Comparison of ENCODE assay signal across 8 mouse cellular contexts in the genomic region with DNA sequence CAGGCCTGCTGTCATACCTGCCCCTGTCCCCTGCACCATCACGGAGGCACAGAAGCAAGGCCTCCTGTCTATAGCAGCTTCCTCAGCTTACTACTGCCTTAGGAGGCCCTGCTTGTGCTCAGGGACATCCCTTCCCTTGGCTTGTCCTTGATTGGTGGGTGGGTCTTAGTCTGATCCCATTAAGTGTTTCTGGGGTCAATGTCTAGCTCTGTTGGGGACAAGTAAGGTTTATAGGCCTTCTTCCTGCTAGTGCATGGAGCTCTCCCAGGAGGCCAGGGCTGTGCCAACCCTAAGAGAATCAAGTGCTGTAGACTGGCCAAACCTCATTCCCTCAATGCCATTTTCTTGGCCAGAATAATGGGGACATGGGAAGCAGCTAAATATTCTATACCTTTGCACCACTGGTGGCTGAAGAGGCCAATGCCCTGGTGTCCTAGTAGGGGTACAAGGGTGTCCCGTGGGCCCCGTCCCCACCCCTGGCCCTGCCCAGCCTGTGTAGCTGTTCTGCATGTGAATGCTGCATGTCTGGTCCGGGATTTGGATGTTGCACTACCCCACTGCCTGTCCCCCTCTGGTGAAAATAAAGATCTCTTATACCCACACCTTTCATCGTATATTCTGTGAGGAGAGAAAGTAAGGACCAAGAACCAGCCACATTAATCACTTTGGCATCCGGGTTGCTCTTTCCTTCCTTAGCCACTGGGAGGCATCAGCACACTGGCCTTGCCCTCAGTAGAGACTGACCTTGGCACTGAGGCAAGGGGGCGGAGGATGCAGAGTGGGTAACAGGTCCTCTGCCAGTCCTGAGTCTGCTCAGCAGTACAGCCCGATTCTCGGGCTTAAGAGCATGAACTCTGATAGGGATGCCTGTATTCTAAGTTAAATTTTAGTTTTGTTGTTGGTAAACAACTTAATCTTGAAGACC. TPM values are rescaled to one million over a fixed set of nuclear protein-coding genes. Genes with fewer than 3 reads are reported as not detected.
DNase-seq lines count a peak whose midpoint lies in the region; ATAC-seq and TF ChIP-seq lines count a peak whose summit lies in the region.

No protein-coding gene starts in this region.

- ATAC-seq in heart, embryonic 11.5 days (replicated peaks; ENCODE audit: insufficient number of reproducible peaks, low FRiP score, low TSS enrichment), result peak; percentile 69; the same call in 1 of the 2 replicates
- ATAC-seq in kidney, embryonic 15.5 days (replicated peaks; ENCODE audit: low FRiP score), result peak; percentile 76
- ATAC-seq in liver, embryonic 11.5 days (replicated peaks; ENCODE audit: low FRiP score), result peak; percentile 86
- 0 out of 2 replicates have a peak, but pooled peaks have one; percentile 63 for ATAC-seq in stomach, embryonic 14.5 days (ENCODE audit: insufficient number of reproducible peaks, insufficient read depth, low FRiP score, low read depth)

- no peak overlapping the region for H3K27ac ChIP-seq in embryonic fibroblast, embryonic 13.5 days (ENCODE audit: insufficient read depth, low read length)
- H3K27ac ChIP-seq in heart, embryonic 11.5 days (ENCODE audit: low read depth, low read length), result no peak overlapping the region
- no peak overlapping the region for H3K27ac ChIP-seq in kidney, embryonic 15.5 days
- H3K27ac ChIP-seq in liver, embryonic 11.5 days (ENCODE audit: low read depth, low read length), result 0 out of 2 replicates have a peak overlapping the region, but pooled peaks have one; percentile 45
- H3K27ac ChIP-seq in stomach, embryonic 14.5 days (ENCODE audit: low read length), result no peak overlapping the region

- H3K4me3 ChIP-seq in embryonic fibroblast, embryonic 13.5 days (ENCODE audit: insufficient read depth, low read length), result no peak overlapping the region
- no peak overlapping the region for H3K4me3 ChIP-seq in heart, embryonic 11.5 days (ENCODE audit: low read depth, low read length)
- no peak overlapping the region for H3K4me3 ChIP-seq in kidney, embryonic 15.5 days (replicated peaks)
- no peak overlapping the region; the same call in 1 of the 2 replicates for H3K4me3 ChIP-seq in liver, embryonic 11.5 days (ENCODE audit: low read depth, low read length)
- no peak overlapping the region for H3K4me3 ChIP-seq in stomach, embryonic 14.5 days (ENCODE audit: low read depth, low read length)

- 52% methylated on average over 9 of the region's 9 CpGs for WGBS in heart, embryonic 11.5 days (ENCODE audit: insufficient replicate concordance)
- 56% methylated on average over 9 of the region's 9 CpGs for WGBS in kidney, embryonic 15.5 days
- WGBS in liver, embryonic 11.5 days, result 53% methylated on average over 9 of the region's 9 CpGs
- WGBS in stomach, embryonic 14.5 days, result 54% methylated on average over 9 of the region's 9 CpGs

- H3K9me3 ChIP-seq in heart, embryonic 11.5 days (replicated peaks; ENCODE audit: control insufficient read depth, low read length), result no peaks in the 10 kb centered on the region
- no peaks in the 10 kb centered on the region for H3K9me3 ChIP-seq in kidney, embryonic 15.5 days (replicated peaks)
- H3K9me3 ChIP-seq in liver, embryonic 11.5 days (ENCODE audit: control insufficient read depth, low read length), result no peaks in the 10 kb centered on the region
- H3K9me3 ChIP-seq in stomach, embryonic 14.5 days (ENCODE audit: control insufficient read depth, low read depth, low read length), result no peaks in the 10 kb centered on the region

- DNase-seq in 3134 (ENCODE audit: extremely low read depth, insufficient read length, low spot score), result peak; percentile 36
- DNase-seq in adrenal gland, adult 8-10 months, result peak; percentile 82
- DNase-seq in liver, embryonic 11.5 days (ENCODE audit: low spot score), result no peak
- peak; percentile 28 for DNase-seq in neural tube, embryonic 10.5 days (ENCODE audit: extremely low spot score, low spot score)

- no peak overlapping the region for H3K4me2 ChIP-seq in heart, embryonic 11.5 days
- H3K4me2 ChIP-seq in kidney, embryonic 15.5 days, result no peak overlapping the region
- peak overlapping the region; percentile 25 for H3K4me2 ChIP-seq in liver, embryonic 11.5 days
- no peak overlapping the region for H3K4me2 ChIP-seq in stomach, embryonic 14.5 days (replicated peaks; ENCODE audit: low read depth, low read length)

- no peaks in the 10 kb centered on the region for H3K4me1 ChIP-seq in embryonic fibroblast, embryonic 13.5 days (ENCODE audit: control insufficient read depth, insufficient read depth, low read length)
- 0 out of 2 replicates have a peak, but pooled peaks cover 3% of the 10 kb centered on the region for H3K4me1 ChIP-seq in heart, embryonic 11.5 days (ENCODE audit: control insufficient read depth, insufficient read depth, low read length)
- no peaks in the 10 kb centered on the region for H3K4me1 ChIP-seq in kidney, embryonic 15.5 days
- peaks cover 15% of the 10 kb centered on the region for H3K4me1 ChIP-seq in liver, embryonic 11.5 days (replicated peaks; ENCODE audit: control insufficient read depth, insufficient read depth, low read length)
- no peaks in the 10 kb centered on the region for H3K4me1 ChIP-seq in stomach, embryonic 14.5 days (ENCODE audit: control insufficient read depth, insufficient read depth, low read length)

- no peaks in the 10 kb centered on the region for H3K27me3 ChIP-seq in heart, embryonic 11.5 days (ENCODE audit: control insufficient read depth, insufficient read depth, low read length)
- H3K27me3 ChIP-seq in kidney, embryonic 15.5 days, result no peaks in the 10 kb centered on the region
- H3K27me3 ChIP-seq in liver, embryonic 11.5 days (replicated peaks; ENCODE audit: control insufficient read depth, insufficient read depth, low read length), result no peaks in the 10 kb centered on the region
- H3K27me3 ChIP-seq in stomach, embryonic 14.5 days (ENCODE audit: control insufficient read depth, insufficient read depth, low read length), result no peaks in the 10 kb centered on the region

- peaks cover 2% of the 10 kb centered on the region; the same call in 1 of the 2 replicates for H3K36me3 ChIP-seq in heart, embryonic 11.5 days (ENCODE audit: control insufficient read depth, insufficient read depth, low read length)
- peaks cover 45% of the 10 kb centered on the region for H3K36me3 ChIP-seq in kidney, embryonic 15.5 days
- H3K36me3 ChIP-seq in liver, embryonic 11.5 days (ENCODE audit: control insufficient read depth, insufficient read depth, low read length), result peaks cover 5% of the 10 kb centered on the region
- peaks cover 44% of the 10 kb centered on the region for H3K36me3 ChIP-seq in stomach, embryonic 14.5 days (ENCODE audit: control insufficient read depth, insufficient read depth, low read length)

- TF ChIP-seq POLR2A in embryonic fibroblast, embryonic 13.5 days (IDR thresholded peaks at IDR 0.05; ENCODE audit: low read depth, low read length), result no peak

- peak overlapping the region; percentile 30; the same call in 1 of the 2 replicates for H3K9ac ChIP-seq in heart, embryonic 11.5 days (ENCODE audit: low read depth, low read length)
- H3K9ac ChIP-seq in kidney, embryonic 15.5 days, result no peak overlapping the region
- 0 out of 2 replicates have a peak overlapping the region, but pooled peaks have one; percentile 18 for H3K9ac ChIP-seq in liver, embryonic 11.5 days (ENCODE audit: low read depth, low read length)
- no peak overlapping the region for H3K9ac ChIP-seq in stomach, embryonic 14.5 days (replicated peaks; ENCODE audit: low read depth, low read length)

- TF ChIP-seq CTCF in embryonic fibroblast, embryonic 13.5 days (IDR thresholded peaks at IDR 0.05; ENCODE audit: borderline replicate concordance, insufficient read depth, low read length), result peak; percentile 93; the same call in 1 of the 2 replicates

RNA-seq across cellular contexts. Expression of gene Eral1, which starts 20.1 kb away (rescaled TPM):
- 10 to 100 TPM; 32.2 to 39.5 (median 37.2) TPM for total RNA-seq in adrenal gland, adult 8-10 months (2022)
- 17.0 and 18.5 TPM in 2 replicates for polyA plus RNA-seq in embryonic fibroblast, embryonic 13.5 days (2011; ENCODE audit: insufficient read length, low read depth, missing spikeins)
- polyA plus RNA-seq in heart, embryonic 11.5 days (2014; fragmentation: Nextera tagmentation; extraction: Ambion mirVana), result 25.6 and 27.0 TPM in 2 replicates
- polyA plus RNA-seq in kidney, embryonic 15.5 days (2015; fragmentation: Nextera tagmentation; extraction: Ambion mirVana), result 34.2 and 38.4 TPM in 2 replicates
- 39.0 and 40.8 TPM in 2 replicates for polyA plus RNA-seq in liver, embryonic 11.5 days (2014; fragmentation: Nextera tagmentation; extraction: Ambion mirVana)
- 33.4 and 33.5 TPM in 2 replicates for polyA plus RNA-seq in stomach, embryonic 14.5 days (2014; fragmentation: Nextera tagmentation; extraction: Ambion mirVana)

RNA-seq across cellular contexts. Expression of gene Flot2, which starts 22.4 kb away (rescaled TPM):
- total RNA-seq in adrenal gland, adult 8-10 months (2022), result 100 to 1,000 TPM in 2 of 4 experiments, 10 to 100 TPM in 2; 86.1 to 115 (median 101) TPM
- 70.0 and 71.3 TPM in 2 replicates for polyA plus RNA-seq in embryonic fibroblast, embryonic 13.5 days (2011; ENCODE audit: insufficient read length, low read depth, missing spikeins)
- 62.0 and 67.1 TPM in 2 replicates for polyA plus RNA-seq in heart, embryonic 11.5 days (2014; fragmentation: Nextera tagmentation; extraction: Ambion mirVana)
- 46.1 and 53.2 TPM in 2 replicates for polyA plus RNA-seq in kidney, embryonic 15.5 days (2015; fragmentation: Nextera tagmentation; extraction: Ambion mirVana)
- 44.8 TPM in 2 replicates for polyA plus RNA-seq in liver, embryonic 11.5 days (2014; fragmentation: Nextera tagmentation; extraction: Ambion mirVana)
- 54.1 and 60.6 TPM in 2 replicates for polyA plus RNA-seq in stomach, embryonic 14.5 days (2014; fragmentation: Nextera tagmentation; extraction: Ambion mirVana)

RNA-seq across cellular contexts. Expression of gene Dhrs13, which starts 28.0 kb away (rescaled TPM):
- total RNA-seq in adrenal gland, adult 8-10 months (2022), result 10 to 100 TPM; 11.0 to 23.6 (median 14.4) TPM
- 5.7 and 8.3 TPM in 2 replicates for polyA plus RNA-seq in embryonic fibroblast, embryonic 13.5 days (2011; ENCODE audit: insufficient read length, low read depth, missing spikeins)
- 12.3 and 15.8 TPM in 2 replicates for polyA plus RNA-seq in heart, embryonic 11.5 days (2014; fragmentation: Nextera tagmentation; extraction: Ambion mirVana)
- polyA plus RNA-seq in kidney, embryonic 15.5 days (2015; fragmentation: Nextera tagmentation; extraction: Ambion mirVana), result 16.6 and 18.3 TPM in 2 replicates
- polyA plus RNA-seq in liver, embryonic 11.5 days (2014; fragmentation: Nextera tagmentation; extraction: Ambion mirVana), result 23.8 and 24.9 TPM in 2 replicates
- 19.1 and 21.4 TPM in 2 replicates for polyA plus RNA-seq in stomach, embryonic 14.5 days (2014; fragmentation: Nextera tagmentation; extraction: Ambion mirVana)

RNA-seq across cellular contexts. Expression of gene Fam222b, which starts 34.4 kb away (rescaled TPM):
- total RNA-seq in adrenal gland, adult 8-10 months (2022), result 10 to 100 TPM; 19.6 to 29.0 (median 22.4) TPM
- polyA plus RNA-seq in embryonic fibroblast, embryonic 13.5 days (2011; ENCODE audit: insufficient read length, low read depth, missing spikeins), result 10.2 and 15.5 TPM in 2 replicates
- polyA plus RNA-seq in heart, embryonic 11.5 days (2014; fragmentation: Nextera tagmentation; extraction: Ambion mirVana), result 22.4 and 26.9 TPM in 2 replicates
- polyA plus RNA-seq in kidney, embryonic 15.5 days (2015; fragmentation: Nextera tagmentation; extraction: Ambion mirVana), result 14.5 and 18.2 TPM in 2 replicates
- polyA plus RNA-seq in liver, embryonic 11.5 days (2014; fragmentation: Nextera tagmentation; extraction: Ambion mirVana), result 13.9 and 17.3 TPM in 2 replicates
- polyA plus RNA-seq in stomach, embryonic 14.5 days (2014; fragmentation: Nextera tagmentation; extraction: Ambion mirVana), result 15.2 and 16.4 TPM in 2 replicates

Comparison
In these comparisons a context has a peak if more than half of its experiments do, and no peak if none do; other contexts are left out.
1. H3K9ac ChIP-seq: peak in heart, embryonic 11.5 days (single experiment) and liver, embryonic 11.5 days (single experiment); none in kidney, embryonic 15.5 days (single experiment) and stomach, embryonic 14.5 days (single experiment).
2. Peak in every context shown above with its lines, with median percentiles within 50 percentile points of each other: ATAC-seq.